Mouse (Mus musculus) midbrain, postnatal 0 days (tissue): ENCODE measurements around the gene Ptafr. TPM values are rescaled to one million over a fixed set of nuclear protein-coding genes. Genes with fewer than 3 reads are reported as not detected.

Source experiments
- ATAC-seq: fragments of 200-750 bp; cut with Nextera tagmentation; 2 replicates; pipeline ENCODE4 v1.8.0; 2017; ENCODE audit warnings: moderate number of reproducible peaks, mild to moderate bottlenecking, moderate TSS enrichment, moderate library complexity; ENCODE audit not compliant: low FRiP score
- DNase-seq: peaks from one replicate; pipeline ENCODE4 v3.0.0-alpha.2; 2015; ENCODE audit warnings: low spot score
- H3K27ac ChIP-seq: fragments of 300-500 bp; sonication (generic); 2 replicates; pipeline ENCODE4 v1.5.1; 2014; ENCODE audit warnings: low read depth, mild to moderate bottlenecking, low read length, mixed read lengths
- H3K27me3 ChIP-seq: fragments of 300-500 bp; sonication (generic); 2 replicates; pipeline ENCODE4 v1.6.1; 2014; ENCODE audit warnings: low read length, control low read depth, mixed read lengths; ENCODE audit not compliant: insufficient read depth
- H3K36me3 ChIP-seq: fragments of 300-500 bp; sonication (generic); 2 replicates; pipeline ENCODE4 v1.6.1; 2014; ENCODE audit warnings: low read length, control low read depth, mixed read lengths; ENCODE audit not compliant: insufficient read depth
- H3K4me1 ChIP-seq: fragments of 300-500 bp; sonication (generic); 2 replicates; pipeline ENCODE4 v1.6.1; 2014; ENCODE audit warnings: mild to moderate bottlenecking, control low read depth, antibody characterized with exemption, low read length, mixed read lengths; ENCODE audit not compliant: insufficient read depth
- H3K4me2 ChIP-seq: fragments of 300-500 bp; sonication (generic); 2 replicates; pipeline ENCODE4 v1.6.1; 2014; ENCODE audit warnings: low read depth, mild to moderate bottlenecking, low read length, mixed read lengths; ENCODE audit not compliant: poor library complexity, severe bottlenecking
- H3K4me3 ChIP-seq: fragments of 300-500 bp; sonication (generic); 2 replicates; pipeline ENCODE4 v1.5.1; 2014; ENCODE audit warnings: low read depth, mild to moderate bottlenecking, low read length, moderate library complexity
- H3K9ac ChIP-seq: fragments of 300-500 bp; sonication (generic); replicated peaks from 2 replicates; pipeline ENCODE4 v1.6.1; 2014; ENCODE audit warnings: mild to moderate bottlenecking, low read length, moderate library complexity, mixed read lengths; ENCODE audit not compliant: poor library complexity, severe bottlenecking
- H3K9me3 ChIP-seq: fragments of 300-500 bp; sonication (generic); 2 replicates; pipeline ENCODE4 v1.6.1; 2016; ENCODE audit warnings: low read length, control low read depth
- CTCF ChIP-seq: IDR thresholded peaks from 2 replicates; pipeline ENCODE4 v1.5.1; 2016; ENCODE audit warnings: antibody characterized with exemption, mild to moderate bottlenecking
- WGBS: fragments of 180-500 bp; shearing (Covaris S2); extraction: QIAGEN DNeasy Blood & Tissue Kit; methylation state at CpG from one replicate; pipeline ENCODE4 v1.1.7; 2014; 5-methylcytosine and 5-hydroxymethylcytosine counted together
- polyA plus RNA-seq: library from polyadenylated mRNA; unstranded; fragments of >200 nt; fragmentation: Nextera tagmentation; extraction: Ambion mirVana; gene quantifications from 2 replicates; pipeline ENCODE4 v1.2.1, GENCODE M21; 2015
- total RNA-seq: library from RNA; depleted of rRNA; stranded (reverse); fragments of >200 nt; gene quantifications from 2 replicates; pipeline ENCODE4 v1.2.3, GENCODE M21; 2014

Gene Ptafr
- total and polyA plus RNA-seq, 2 experiments from 2014 or later: 0.26 to 1.1 TPM

DNA sequence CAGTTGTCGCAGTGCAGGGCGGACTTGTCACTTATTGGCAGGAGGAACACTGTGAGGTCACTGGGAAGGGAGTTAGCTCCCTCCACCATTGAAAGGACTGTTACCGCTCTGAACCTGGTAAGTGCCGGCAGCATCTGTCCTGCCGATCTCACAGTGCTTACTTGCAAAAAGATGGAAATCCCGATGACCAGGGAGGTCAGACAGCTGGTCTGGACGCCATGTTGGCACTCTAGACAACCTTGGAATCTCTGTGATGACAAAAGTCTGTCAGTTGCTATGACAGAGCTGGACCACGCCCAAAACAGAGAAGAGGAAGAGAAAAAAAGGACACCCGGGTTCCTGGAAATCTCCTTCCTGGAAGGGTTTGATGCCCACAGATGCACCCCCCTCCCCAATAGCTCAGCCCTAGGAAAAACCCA is 3.5 kb downstream of the Ptafr start:
- Histone ChIP-seq H3K27ac (no peak overlapping the region), H3K4me1 (no peaks in the 10 kb centered on the region), H3K4me2 (no peak overlapping the region), H3K27me3 (no peaks in the 10 kb centered on the region), H3K9ac (no peak overlapping the region), H3K36me3 (no peaks in the 10 kb centered on the region), H3K4me3 (no peak overlapping the region), H3K9me3 (no peaks in the 10 kb centered on the region)
- no peak for TF ChIP-seq CTCF
- DNase-seq (no peak), ATAC-seq (no peak)
- WGBS: 72% methylated on average over 9 of the region's 9 CpGs

GRCm38 (mm10) chr4:132569115-132569514 is 5.2 kb downstream of the Ptafr start:
- TF ChIP-seq CTCF: peak; percentile 54
- no peak for ATAC-seq
- no peaks in the 10 kb centered on the region for H3K4me1 ChIP-seq
- no peak for DNase-seq
- no peak overlapping the region for H3K4me2 ChIP-seq
- 82% methylated on average over 5 of the region's 5 CpGs for WGBS
- no peaks in the 10 kb centered on the region for H3K9me3 ChIP-seq
- H3K4me3 ChIP-seq: no peak overlapping the region
- H3K27me3 ChIP-seq: no peaks in the 10 kb centered on the region
- H3K27ac ChIP-seq: no peak overlapping the region
- no peaks in the 10 kb centered on the region for H3K36me3 ChIP-seq
- no peak overlapping the region for H3K9ac ChIP-seq

DNA sequence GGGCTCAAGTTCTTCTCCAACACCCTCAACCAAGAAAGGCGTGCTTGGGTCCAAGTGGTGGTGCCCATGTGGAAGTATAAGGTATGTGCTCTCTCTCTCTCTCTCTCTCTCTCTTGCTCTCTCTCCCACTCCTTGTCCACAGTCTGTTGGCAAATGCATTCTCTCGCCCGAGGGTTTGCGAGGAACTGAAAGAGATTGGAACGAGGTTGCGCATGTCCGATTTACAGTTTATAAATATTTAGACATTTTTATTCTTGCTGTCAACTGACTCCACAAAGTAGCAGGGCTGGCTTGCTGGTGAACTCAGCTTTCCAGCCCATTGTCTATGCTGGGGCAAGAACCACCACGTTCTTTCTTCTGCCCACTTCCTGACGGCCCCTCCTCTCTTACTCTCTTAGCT is 7.3 kb downstream of the Ptafr start:
- Histone ChIP-seq H3K9ac (no peak overlapping the region), H3K4me1 (no peaks in the 10 kb centered on the region), H3K36me3 (no peaks in the 10 kb centered on the region), H3K27ac (no peak overlapping the region), H3K9me3 (no peaks in the 10 kb centered on the region), H3K27me3 (no peaks in the 10 kb centered on the region), H3K4me2 (no peak overlapping the region), H3K4me3 (no peak overlapping the region)
- TF ChIP-seq CTCF: no peak
- ATAC-seq: no peak
- no peak for DNase-seq
- WGBS: 82% methylated on average over 9 of the region's 9 CpGs

GRCm38 (mm10) chr4:132573327-132573726 is 9.5 kb downstream of the Ptafr start:
- no peaks in the 10 kb centered on the region for H3K4me1 ChIP-seq
- DNase-seq (no peak), ATAC-seq (no peak)
- H3K27ac ChIP-seq: no peak overlapping the region
- H3K9ac ChIP-seq: no peak overlapping the region
- no peaks in the 10 kb centered on the region for H3K9me3 ChIP-seq
- no peak for TF ChIP-seq CTCF
- no peaks in the 10 kb centered on the region for H3K27me3 ChIP-seq
- H3K36me3 ChIP-seq: no peaks in the 10 kb centered on the region
- H3K4me3 ChIP-seq: no peak overlapping the region
- H3K4me2 ChIP-seq: no peak overlapping the region
- 71% methylated on average over 11 of the region's 11 CpGs for whole genome bisulfite sequencing

- DNase-seq (no peak), ATAC-seq (no peak)
- Histone ChIP-seq H3K27me3 (no peaks in the 10 kb centered on the region), H3K27ac (no peak overlapping the region), H3K9me3 (no peaks in the 10 kb centered on the region), H3K36me3 (no peaks in the 10 kb centered on the region), H3K4me1 (no peaks in the 10 kb centered on the region), H3K4me3 (no peak overlapping the region), H3K9ac (no peak overlapping the region), H3K4me2 (no peak overlapping the region)
- WGBS: 93% methylated on average over 1 of the region's 1 CpGs
- no peak for TF ChIP-seq CTCF
These were observed 11.0 kb downstream of the Ptafr start for GRCm38 (mm10) chr4:132574809-132575347.

GRCm38 (mm10) chr4:132583781-132584180 is 19.9 kb downstream of the Ptafr start:
- no peak overlapping the region for H3K4me2 ChIP-seq
- DNase-seq: no peak
- no peaks in the 10 kb centered on the region for H3K9me3 ChIP-seq
- no peaks in the 10 kb centered on the region for H3K4me1 ChIP-seq
- no peak overlapping the region for H3K9ac ChIP-seq
- no peaks in the 10 kb centered on the region for H3K27me3 ChIP-seq
- no peak for TF ChIP-seq CTCF
- no peak overlapping the region for H3K27ac ChIP-seq
- 67% methylated on average over 3 of the region's 3 CpGs for WGBS
- no peaks in the 10 kb centered on the region for H3K36me3 ChIP-seq
- no peak overlapping the region for H3K4me3 ChIP-seq
- ATAC-seq: no peak
